Mouse (Mus musculus): ENCODE data around the gene Gpat3. TPM values are rescaled to one million over a fixed set of nuclear protein-coding genes. Genes with fewer than 3 reads are reported as not detected.
A peak's percentile ranks its signal among the peaks of the same experiment; 100 is the strongest.

Gene Gpat3
- total and polyA plus RNA-seq, 2 experiments from 2014 or later, result 21.0 to 22.1 TPM

DNA sequence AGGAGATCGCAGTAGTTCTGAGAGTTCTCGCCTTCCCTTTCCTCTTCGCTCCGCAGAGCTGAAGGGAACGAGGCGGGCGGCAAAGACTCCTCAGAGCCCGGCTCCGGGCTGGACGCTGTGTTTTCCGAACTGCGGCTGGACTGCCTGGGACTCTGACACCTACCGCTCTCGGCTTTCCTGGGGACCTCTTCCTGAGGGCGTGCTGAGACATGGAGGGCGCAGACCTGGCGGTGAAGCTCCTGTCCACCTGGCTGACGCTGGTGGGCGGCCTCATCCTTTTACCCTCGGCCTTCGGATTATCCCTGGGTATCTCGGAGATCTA lies 1.0 kb downstream of the Gpat3 start:
- Histone ChIP-seq H3K27me3 (ENCODE audit: control insufficient read depth, insufficient read depth, low read length) (no peaks in the 10 kb centered on the region), H3K9me3 (replicated peaks; ENCODE audit: control insufficient read depth, low read length) (peaks cover 8% of the 10 kb centered on the region; the same call in 1 of the 2 replicates), H3K4me2 (ENCODE audit: low read depth, low read length) (peak overlapping the region; percentile 75), H3K27ac (ENCODE audit: low read depth) (peak overlapping the region; percentile 96), H3K9ac (replicated peaks; ENCODE audit: low read depth, low read length) (peak overlapping the region; percentile 80), H3K36me3 (replicated peaks; ENCODE audit: control insufficient read depth, insufficient read depth, low read length) (no peaks in the 10 kb centered on the region), H3K4me3 (ENCODE audit: low read depth, low read length) (peak overlapping the region; percentile 79), H3K4me1 (ENCODE audit: control insufficient read depth, insufficient read depth) (no peaks in the 10 kb centered on the region; the same call in 1 of the 2 replicates)
- WGBS, result 0% methylated on average over 21 of the region's 22 CpGs
- no peak; the same call in 1 of the 2 replicates for ATAC-seq (ENCODE audit: insufficient read depth, low read depth)
- no peak for TF ChIP-seq EP300 (IDR thresholded peaks at IDR 0.05; ENCODE audit: low read depth)
- no peak for DNase-seq (ENCODE audit: low spot score)

DNA sequence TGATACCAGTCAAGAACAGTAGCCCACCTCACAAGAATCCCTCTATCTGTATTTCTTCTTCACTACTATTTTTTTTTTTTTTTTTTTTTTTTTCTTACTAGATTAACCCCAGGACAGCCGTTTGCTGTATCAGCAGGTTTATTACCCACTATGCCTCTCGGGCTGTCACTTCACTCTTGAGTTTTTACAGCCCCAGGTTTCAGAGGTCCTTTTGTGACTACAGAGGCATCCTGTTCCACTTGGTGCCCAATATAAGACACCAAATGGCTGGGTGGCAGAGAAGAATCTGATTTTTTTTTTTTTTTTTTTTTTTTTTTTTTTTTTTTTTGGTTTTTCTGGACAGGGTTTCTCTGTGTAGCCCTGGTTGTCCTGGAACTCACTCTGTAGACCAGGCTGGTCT lies 1.6 kb downstream of the Gpat3 start:
- Histone ChIP-seq H3K9ac (replicated peaks; ENCODE audit: low read depth, low read length) (peak overlapping the region; percentile 80), H3K9me3 (replicated peaks; ENCODE audit: control insufficient read depth, low read length) (peaks cover 2% of the 10 kb centered on the region; the same call in 1 of the 2 replicates), H3K36me3 (replicated peaks; ENCODE audit: control insufficient read depth, insufficient read depth, low read length) (no peaks in the 10 kb centered on the region), H3K4me2 (ENCODE audit: low read depth, low read length) (peak overlapping the region; percentile 75), H3K27me3 (ENCODE audit: control insufficient read depth, insufficient read depth, low read length) (no peaks in the 10 kb centered on the region), H3K4me3 (ENCODE audit: low read depth, low read length) (peak overlapping the region; percentile 79), H3K27ac (ENCODE audit: low read depth) (peak overlapping the region; percentile 96), H3K4me1 (ENCODE audit: control insufficient read depth, insufficient read depth) (no peaks in the 10 kb centered on the region; the same call in 1 of the 2 replicates)
- DNase-seq (ENCODE audit: low spot score) (no peak), ATAC-seq (ENCODE audit: insufficient read depth, low read depth) (no peak)
- WGBS, result 6% methylated on average over 2 of the region's 2 CpGs
- TF ChIP-seq CTCF (IDR thresholded peaks at IDR 0.05; ENCODE audit: low read depth) (no peak), EP300 (IDR thresholded peaks at IDR 0.05; ENCODE audit: low read depth) (no peak)

DNA sequence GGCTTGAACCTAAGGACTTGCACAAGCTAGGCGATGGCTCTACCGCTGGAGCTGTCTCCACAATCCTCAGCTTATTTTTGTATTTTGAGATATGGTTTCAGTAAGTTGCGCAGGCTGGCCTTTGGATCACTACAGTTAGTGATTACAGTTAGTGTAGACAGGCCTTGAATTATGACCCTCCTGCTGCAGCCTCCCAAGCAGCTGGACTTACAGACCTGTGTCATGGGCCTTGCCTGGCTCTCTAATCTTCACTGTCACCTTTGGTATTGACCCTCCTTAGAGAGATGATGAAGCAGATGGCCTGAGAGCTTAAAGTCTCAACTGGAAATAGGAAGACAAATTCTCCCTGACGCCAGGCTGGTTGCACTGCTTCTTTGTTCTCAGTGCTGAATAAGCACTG lies 8.4 kb downstream of the Gpat3 start:
- Histone ChIP-seq H3K36me3 (replicated peaks; ENCODE audit: control insufficient read depth, insufficient read depth, low read length) (no peaks in the 10 kb centered on the region), H3K9me3 (replicated peaks; ENCODE audit: control insufficient read depth, low read length) (no peaks in the 10 kb centered on the region), H3K4me2 (ENCODE audit: low read depth, low read length) (no peak overlapping the region), H3K9ac (replicated peaks; ENCODE audit: low read depth, low read length) (no peak overlapping the region), H3K27me3 (ENCODE audit: control insufficient read depth, insufficient read depth, low read length) (no peaks in the 10 kb centered on the region), H3K4me1 (ENCODE audit: control insufficient read depth, insufficient read depth) (no peaks in the 10 kb centered on the region), H3K27ac (ENCODE audit: low read depth) (no peak overlapping the region), H3K4me3 (ENCODE audit: low read depth, low read length) (no peak overlapping the region)
- ATAC-seq (ENCODE audit: insufficient read depth, low read depth), result no peak
- WGBS, result 74% methylated on average over 4 of the region's 4 CpGs
- DNase-seq (ENCODE audit: low spot score), result no peak
- TF ChIP-seq CTCF (IDR thresholded peaks at IDR 0.05; ENCODE audit: low read depth), result no peak
- no peak for TF ChIP-seq EP300 (IDR thresholded peaks at IDR 0.05; ENCODE audit: low read depth)

DNA sequence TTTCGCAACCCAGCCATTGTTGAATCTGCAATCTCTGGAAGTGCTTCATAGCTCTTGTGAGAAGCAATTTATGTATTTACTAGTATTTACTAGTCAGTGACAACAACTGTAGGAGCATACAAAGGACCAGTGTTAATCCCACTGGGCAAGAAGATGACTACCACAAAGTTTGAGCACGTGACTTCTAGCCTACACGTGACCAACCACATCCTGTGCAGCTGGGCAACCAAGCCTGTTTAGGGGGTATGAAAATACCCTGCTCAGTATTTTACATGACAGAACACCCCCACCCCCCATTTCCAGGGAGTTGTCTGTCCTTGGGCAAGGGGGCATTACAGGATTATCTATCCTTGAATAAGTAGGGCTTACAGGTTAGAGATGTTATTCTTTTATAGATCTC lies 11.0 kb downstream of the Gpat3 start:
- no peaks in the 10 kb centered on the region for H3K9me3 ChIP-seq (replicated peaks; ENCODE audit: control insufficient read depth, low read length)
- no peak for TF ChIP-seq EP300 (IDR thresholded peaks at IDR 0.05; ENCODE audit: low read depth)
- TF ChIP-seq CTCF (IDR thresholded peaks at IDR 0.05; ENCODE audit: low read depth), result no peak
- no peak overlapping the region for H3K9ac ChIP-seq (replicated peaks; ENCODE audit: low read depth, low read length)
- peaks cover 12% of the 10 kb centered on the region for H3K4me1 ChIP-seq (ENCODE audit: control insufficient read depth, insufficient read depth)
- no peak for DNase-seq (ENCODE audit: low spot score)
- no peak for ATAC-seq (ENCODE audit: insufficient read depth, low read depth)
- no peak overlapping the region for H3K27ac ChIP-seq (ENCODE audit: low read depth)
- 81% methylated on average over 3 of the region's 3 CpGs for WGBS
- H3K4me3 ChIP-seq (ENCODE audit: low read depth, low read length), result no peak overlapping the region
- H3K36me3 ChIP-seq (replicated peaks; ENCODE audit: control insufficient read depth, insufficient read depth, low read length), result no peaks in the 10 kb centered on the region
- no peaks in the 10 kb centered on the region for H3K27me3 ChIP-seq (ENCODE audit: control insufficient read depth, insufficient read depth, low read length)
- H3K4me2 ChIP-seq (ENCODE audit: low read depth, low read length), result no peak overlapping the region

DNA sequence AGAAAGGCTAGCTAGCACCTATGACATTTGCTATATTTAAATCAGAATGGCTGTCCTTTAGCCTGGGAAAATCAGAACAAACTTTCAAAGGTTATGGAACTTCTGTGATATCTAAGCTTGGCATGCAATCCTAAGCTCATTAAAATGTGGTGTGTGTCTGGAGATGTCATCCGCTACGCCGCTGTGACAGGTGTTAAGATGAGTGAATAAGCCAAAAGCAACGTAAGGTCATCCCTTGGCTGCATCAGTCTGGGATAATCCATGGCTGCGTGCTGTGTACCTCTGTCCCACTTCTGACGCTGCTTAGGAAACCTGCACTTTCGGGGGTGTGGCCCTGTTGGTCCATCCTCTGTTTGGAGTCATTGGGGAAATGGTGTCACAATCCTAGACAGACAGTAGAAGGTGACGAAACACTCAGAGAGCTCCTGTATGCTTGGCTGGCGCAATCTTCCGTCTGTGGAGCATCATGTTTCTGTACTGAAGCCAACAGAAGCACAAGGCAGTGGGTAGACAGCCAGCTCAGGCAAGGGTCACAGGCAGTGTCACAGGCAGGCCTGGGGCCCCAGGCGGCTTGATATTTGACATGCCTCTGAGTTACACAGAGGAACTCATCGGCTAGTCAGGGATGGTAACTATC lies 15.0 kb downstream of the Gpat3 start:
- no peaks in the 10 kb centered on the region for H3K27me3 ChIP-seq (ENCODE audit: control insufficient read depth, insufficient read depth, low read length)
- ATAC-seq (ENCODE audit: insufficient read depth, low read depth), result peak; percentile 89
- no peak overlapping the region for H3K9ac ChIP-seq (replicated peaks; ENCODE audit: low read depth, low read length)
- no peak overlapping the region for H3K4me3 ChIP-seq (ENCODE audit: low read depth, low read length)
- no peaks in the 10 kb centered on the region for H3K36me3 ChIP-seq (replicated peaks; ENCODE audit: control insufficient read depth, insufficient read depth, low read length)
- H3K4me1 ChIP-seq (ENCODE audit: control insufficient read depth, insufficient read depth), result peaks cover 38% of the 10 kb centered on the region
- H3K27ac ChIP-seq (ENCODE audit: low read depth), result peak overlapping the region; percentile 88
- TF ChIP-seq EP300 (IDR thresholded peaks at IDR 0.05; ENCODE audit: low read depth) (peak; percentile 99), CTCF (IDR thresholded peaks at IDR 0.05; ENCODE audit: low read depth) (no peak)
- H3K9me3 ChIP-seq (replicated peaks; ENCODE audit: control insufficient read depth, low read length), result no peaks in the 10 kb centered on the region
- H3K4me2 ChIP-seq (ENCODE audit: low read depth, low read length), result peak overlapping the region; percentile 34
- 26% methylated on average over 12 of the region's 12 CpGs for WGBS
- peak; percentile 84 for DNase-seq (ENCODE audit: low spot score)

DNA sequence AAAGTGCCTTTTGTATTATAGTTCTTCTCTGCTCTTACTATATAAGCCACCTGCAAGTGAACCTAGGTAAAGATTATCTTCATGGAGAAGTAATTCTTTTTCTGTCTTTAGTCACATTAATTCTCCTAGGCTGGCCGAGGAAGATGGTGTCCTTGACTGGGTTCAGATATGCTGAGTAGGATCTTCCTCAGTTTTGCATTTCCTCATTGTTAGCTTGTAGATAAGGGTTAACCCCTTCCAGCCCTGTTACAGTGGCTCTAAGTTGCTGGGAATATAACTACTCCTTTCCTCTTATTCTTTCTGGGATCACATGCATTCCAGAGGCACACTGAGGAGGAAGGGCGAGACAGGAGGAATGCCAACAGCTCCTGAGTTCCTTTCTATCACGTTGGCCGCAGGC lies 15.6 kb downstream of the Gpat3 start:
- TF ChIP-seq EP300 (IDR thresholded peaks at IDR 0.05; ENCODE audit: low read depth), result no peak
- TF ChIP-seq CTCF (IDR thresholded peaks at IDR 0.05; ENCODE audit: low read depth), result no peak
- H3K36me3 ChIP-seq (replicated peaks; ENCODE audit: control insufficient read depth, insufficient read depth, low read length), result no peaks in the 10 kb centered on the region
- no peak overlapping the region for H3K4me3 ChIP-seq (ENCODE audit: low read depth, low read length)
- H3K9me3 ChIP-seq (replicated peaks; ENCODE audit: control insufficient read depth, low read length), result no peaks in the 10 kb centered on the region
- H3K4me1 ChIP-seq (ENCODE audit: control insufficient read depth, insufficient read depth), result peaks cover 39% of the 10 kb centered on the region
- 19% methylated on average over 4 of the region's 4 CpGs for WGBS
- no peaks in the 10 kb centered on the region for H3K27me3 ChIP-seq (ENCODE audit: control insufficient read depth, insufficient read depth, low read length)
- H3K9ac ChIP-seq (replicated peaks; ENCODE audit: low read depth, low read length), result no peak overlapping the region
- H3K27ac ChIP-seq (ENCODE audit: low read depth), result peak overlapping the region; percentile 88
- DNase-seq (ENCODE audit: low spot score), result no peak
- H3K4me2 ChIP-seq (ENCODE audit: low read depth, low read length), result peak overlapping the region; percentile 32
- no peak for ATAC-seq (ENCODE audit: insufficient read depth, low read depth)

All from heart, postnatal 0 days (tissue).